8 mouse cellular contexts compared by ENCODE assay signal in the genomic region with DNA sequence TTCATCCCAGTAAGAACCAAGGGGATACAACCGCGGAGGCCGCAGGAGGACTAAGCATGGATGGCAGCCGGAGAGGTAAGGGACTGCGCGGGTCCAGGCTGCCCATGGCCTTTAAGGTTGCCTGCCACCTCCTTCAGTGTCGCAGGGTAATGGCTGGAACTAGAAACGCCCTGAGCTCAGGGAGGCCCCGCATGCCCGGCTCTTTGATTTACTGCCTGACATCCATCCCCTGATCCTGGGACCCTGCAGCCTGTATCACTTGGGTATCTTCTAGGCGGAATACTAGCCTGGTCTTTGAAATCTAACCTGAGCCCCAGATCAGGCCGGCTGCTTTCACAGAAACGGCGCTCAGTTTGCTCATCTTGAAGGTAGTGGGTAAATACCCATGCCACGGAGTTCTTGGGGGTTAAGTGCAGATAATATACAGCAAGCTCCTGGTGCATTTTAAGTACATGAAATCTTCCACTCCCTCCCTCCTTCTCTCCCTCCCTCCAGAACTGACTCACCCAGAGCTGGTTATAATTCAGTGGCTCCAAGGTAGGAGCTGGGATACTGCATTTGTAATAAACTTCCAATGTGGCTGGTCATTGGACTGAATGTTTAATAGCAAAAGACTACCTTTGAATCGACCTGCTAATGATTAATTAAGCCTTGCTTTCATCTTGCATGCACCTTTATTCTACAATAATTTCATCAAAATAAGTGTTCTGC. TPM values are rescaled to one million over a fixed set of nuclear protein-coding genes. Genes with fewer than 3 reads are reported as not detected.
DNase-seq lines count a peak whose midpoint lies in the region; ATAC-seq and TF ChIP-seq lines count a peak whose summit lies in the region.

No protein-coding gene starts in this region.

- peak overlapping the region; percentile 82 for H3K9ac ChIP-seq in embryonic facial prominence, embryonic 14.5 days (ENCODE audit: low read depth, low read length)
- peak overlapping the region; percentile 70 for H3K9ac ChIP-seq in kidney, embryonic 16.5 days (replicated peaks; ENCODE audit: low read length)

- no peaks in the 10 kb centered on the region for H3K4me1 ChIP-seq in embryonic facial prominence, embryonic 14.5 days (ENCODE audit: control insufficient read depth, insufficient read depth, low read length)
- peaks cover 9% of the 10 kb centered on the region for H3K4me1 ChIP-seq in kidney, embryonic 16.5 days (ENCODE audit: insufficient read depth, low read length)

- 2% methylated on average over 12 of the region's 16 CpGs for WGBS in embryonic facial prominence, embryonic 14.5 days
- WGBS in kidney, embryonic 16.5 days, result 2% methylated on average over 16 of the region's 16 CpGs

- H3K4me2 ChIP-seq in embryonic facial prominence, embryonic 14.5 days (ENCODE audit: low read depth, low read length), result peak overlapping the region; percentile 70
- H3K4me2 ChIP-seq in kidney, embryonic 16.5 days (replicated peaks; ENCODE audit: low read depth, low read length), result peak overlapping the region; percentile 66
- H3K4me2 ChIP-seq in myocyte (ENCODE audit: low read depth), result peak overlapping the region; percentile 84

- H3K4me3 ChIP-seq in embryonic facial prominence, embryonic 14.5 days (ENCODE audit: low read depth, low read length), result peak overlapping the region; percentile 85
- peak overlapping the region; percentile 71 for H3K4me3 ChIP-seq in kidney, embryonic 16.5 days (ENCODE audit: low read length)
- peak overlapping the region; percentile 80 for H3K4me3 ChIP-seq in myocyte

- H3K79me2 ChIP-seq in myocyte (ENCODE audit: control insufficient read depth, insufficient read depth), result no peaks in the 10 kb centered on the region

- no peak for DNase-seq in frontal cortex, postnatal 14 days (ENCODE audit: low spot score in 2 of 2)
- DNase-seq in 3T3-L1 (ENCODE audit: low read depth, low spot score), result peak; percentile 40
- DNase-seq in embryonic facial prominence, embryonic 14.5 days (ENCODE audit: low spot score), result no peak
- DNase-seq in thymus, postnatal 14 days, result no peak
- DNase-seq in B cell, adult 2 months, result no peak

- H3K27me3 ChIP-seq in embryonic facial prominence, embryonic 14.5 days (replicated peaks; ENCODE audit: control insufficient read depth, insufficient read depth, low read length), result no peaks in the 10 kb centered on the region
- no peaks in the 10 kb centered on the region for H3K27me3 ChIP-seq in kidney, embryonic 16.5 days (ENCODE audit: insufficient read depth, low read length)
- H3K27me3 ChIP-seq in myocyte (ENCODE audit: control insufficient read depth, insufficient read depth, insufficient read length), result no peaks in the 10 kb centered on the region

- peak; percentile 88 for ATAC-seq in frontal cortex, adult (ENCODE audit: low TSS enrichment)
- peak; percentile 84 for ATAC-seq in embryonic facial prominence, embryonic 14.5 days (ENCODE audit: low read depth)
- peak; percentile 94 for ATAC-seq in kidney, embryonic 16.5 days (ENCODE audit: low FRiP score, low TSS enrichment)

- H3K36me3 ChIP-seq in embryonic facial prominence, embryonic 14.5 days (ENCODE audit: control insufficient read depth, insufficient read depth, low read length), result 0 out of 2 replicates have a peak, but pooled peaks cover 4% of the 10 kb centered on the region
- H3K36me3 ChIP-seq in kidney, embryonic 16.5 days (ENCODE audit: insufficient read depth, low read length), result peaks cover 4% of the 10 kb centered on the region; the same call in 1 of the 2 replicates
- H3K36me3 ChIP-seq in myocyte (ENCODE audit: control insufficient read depth, insufficient read depth), result peaks cover 3% of the 10 kb centered on the region

- TF ChIP-seq POLR2A in myocyte (IDR thresholded peaks at IDR 0.05; ENCODE audit: insufficient read length, low read depth), result no peak

- no peak overlapping the region for H3K27ac ChIP-seq in embryonic facial prominence, embryonic 14.5 days (replicated peaks; ENCODE audit: low read depth, low read length)
- H3K27ac ChIP-seq in kidney, embryonic 16.5 days (ENCODE audit: low read length), result peak overlapping the region; percentile 17; the same call in 1 of the 2 replicates

- H3ac ChIP-seq in myocyte (ENCODE audit: control insufficient read depth, insufficient read length), result no peak overlapping the region

- peaks cover 4% of the 10 kb centered on the region; the same call in 1 of the 2 replicates for H3K9me3 ChIP-seq in embryonic facial prominence, embryonic 14.5 days (ENCODE audit: control insufficient read depth, low read length)
- peaks cover 6% of the 10 kb centered on the region for H3K9me3 ChIP-seq in kidney, embryonic 16.5 days (ENCODE audit: low read length)

TF ChIP-seq in myocyte, 11 proteins besides CTCF, POLR2A, EP300 and RAD21:
- TF ChIP-seq CEBPB (IDR thresholded peaks at IDR 0.05; ENCODE audit: insufficient read depth, poor library complexity, severe bottlenecking) (no peak), MAX (IDR thresholded peaks at IDR 0.05; ENCODE audit: low read depth) (no peak), E2F4 (IDR thresholded peaks at IDR 0.05; ENCODE audit: insufficient read depth) (no peak), MYOD1 (IDR thresholded peaks at IDR 0.05; ENCODE audit: control insufficient read depth in 1 of 3, insufficient read length in 2 of 3, low read depth in 2 of 3) (no peak), REST (IDR thresholded peaks at IDR 0.05; ENCODE audit: insufficient read depth, insufficient read length) (no peak), SRF (IDR thresholded peaks at IDR 0.05; ENCODE audit: control insufficient read depth, insufficient read length, low read depth) (no peak), USF1 (IDR thresholded peaks at IDR 0.05; ENCODE audit: low read depth) (no peak), TCF3 (IDR thresholded peaks at IDR 0.05; ENCODE audit: insufficient read length, low read depth) (no peak), TCF12 (IDR thresholded peaks at IDR 0.05; ENCODE audit: insufficient read depth, poor library complexity, severe bottlenecking) (no peak), POLR2AphosphoS2 (IDR thresholded peaks at IDR 0.05; ENCODE audit: insufficient read length, low read depth) (no peak), MYOG (IDR thresholded peaks at IDR 0.05; ENCODE audit: control insufficient read depth in 1 of 3, insufficient read depth in 1 of 3, insufficient read length in 2 of 3, low read depth in 2 of 3) (no peak)

RNA-seq across cellular contexts. Expression of a gene that starts 0.5 kb away (rescaled TPM):
- 9.9 and 13.4 TPM in 2 replicates for polyA plus RNA-seq in embryonic facial prominence, embryonic 14.5 days (2014; fragmentation: Nextera tagmentation; extraction: Ambion mirVana)
- 14.7 and 20.0 TPM in 2 replicates for polyA plus RNA-seq in kidney, embryonic 16.5 days (2015; fragmentation: Nextera tagmentation; extraction: Ambion mirVana)
- polyA plus RNA-seq in myocyte (2012; fragmentation: generic; extraction: Trizol), result 3.8 TPM

RNA-seq across cellular contexts. Expression of a gene that starts 50.3 kb away (rescaled TPM):
- 2.8 and 2.9 TPM in 2 replicates for polyA plus RNA-seq in embryonic facial prominence, embryonic 14.5 days (2014; fragmentation: Nextera tagmentation; extraction: Ambion mirVana)
- 1.0 and 1.6 TPM in 2 replicates for polyA plus RNA-seq in kidney, embryonic 16.5 days (2015; fragmentation: Nextera tagmentation; extraction: Ambion mirVana)
- polyA plus RNA-seq in myocyte (2012; fragmentation: generic; extraction: Trizol), result not detected
